Mouse (Mus musculus) hindbrain, embryonic 16.5 days (tissue): ENCODE data around the gene Gm6588. TPM values are rescaled to one million over a fixed set of nuclear protein-coding genes. Genes with fewer than 3 reads are reported as not detected.
A peak's percentile ranks its signal among the peaks of the same experiment; 100 is the strongest.

ENCODE experiments used
- ATAC-seq: fragments of 200-750 bp; cut with Nextera tagmentation; 2 replicates; pipeline ENCODE4 v1.8.0; 2017; ENCODE audit warnings: moderate TSS enrichment, moderate library complexity
- H3K27ac ChIP-seq: fragments of 300-500 bp; sonication (generic); 2 replicates; pipeline ENCODE4 v1.5.1; 2014; ENCODE audit warnings: low read depth, mild to moderate bottlenecking, control low read depth, low read length, moderate library complexity
- H3K27me3 ChIP-seq: fragments of 300-500 bp; sonication (generic); replicated peaks from 2 replicates; pipeline ENCODE4 v1.6.1; 2014; ENCODE audit warnings: low read length; ENCODE audit not compliant: control insufficient read depth, insufficient read depth
- H3K36me3 ChIP-seq: fragments of 300-500 bp; sonication (generic); 2 replicates; pipeline ENCODE4 v1.6.1; 2014; ENCODE audit warnings: mild to moderate bottlenecking, low read length, moderate library complexity, mixed read lengths; ENCODE audit not compliant: control insufficient read depth, insufficient read depth
- H3K4me1 ChIP-seq: fragments of 300-500 bp; sonication (generic); 2 replicates; pipeline ENCODE4 v1.6.1; 2014; ENCODE audit warnings: low read depth, low read length; ENCODE audit not compliant: control insufficient read depth, insufficient read depth
- H3K4me2 ChIP-seq: fragments of 300-500 bp; sonication (generic); 2 replicates; pipeline ENCODE4 v1.6.1; 2014; ENCODE audit warnings: mild to moderate bottlenecking, low read length, control low read depth, moderate library complexity
- H3K4me3 ChIP-seq: fragments of 300-500 bp; sonication (generic); 2 replicates; pipeline ENCODE4 v1.5.1; 2014; ENCODE audit warnings: mild to moderate bottlenecking, low read length, control low read depth, moderate library complexity
- H3K9ac ChIP-seq: fragments of 300-500 bp; sonication (generic); 2 replicates; pipeline ENCODE4 v1.6.1; 2014; ENCODE audit warnings: low read depth, mild to moderate bottlenecking, control low read depth, low read length, moderate library complexity
- H3K9me3 ChIP-seq: fragments of 300-500 bp; sonication (generic); 2 replicates; pipeline ENCODE4 v1.6.1; 2014; ENCODE audit warnings: mild to moderate bottlenecking, low read length, moderate library complexity; ENCODE audit not compliant: control insufficient read depth
- WGBS: fragments of 180-500 bp; shearing (Covaris S2); extraction: QIAGEN DNeasy Blood & Tissue Kit; methylation state at CpG from one replicate; pipeline ENCODE4 v1.1.7; 2014; 5-methylcytosine and 5-hydroxymethylcytosine counted together
- polyA plus RNA-seq: library from polyadenylated mRNA; unstranded; fragments of >200 nt; fragmentation: Nextera tagmentation; extraction: Ambion mirVana; gene quantifications from 2 replicates; pipeline ENCODE4 v1.2.1, GENCODE M21; 2015

Gene Gm6588
- polyA plus RNA-seq, 1 experiment from 2014 or later: 0.68 TPM

DNA sequence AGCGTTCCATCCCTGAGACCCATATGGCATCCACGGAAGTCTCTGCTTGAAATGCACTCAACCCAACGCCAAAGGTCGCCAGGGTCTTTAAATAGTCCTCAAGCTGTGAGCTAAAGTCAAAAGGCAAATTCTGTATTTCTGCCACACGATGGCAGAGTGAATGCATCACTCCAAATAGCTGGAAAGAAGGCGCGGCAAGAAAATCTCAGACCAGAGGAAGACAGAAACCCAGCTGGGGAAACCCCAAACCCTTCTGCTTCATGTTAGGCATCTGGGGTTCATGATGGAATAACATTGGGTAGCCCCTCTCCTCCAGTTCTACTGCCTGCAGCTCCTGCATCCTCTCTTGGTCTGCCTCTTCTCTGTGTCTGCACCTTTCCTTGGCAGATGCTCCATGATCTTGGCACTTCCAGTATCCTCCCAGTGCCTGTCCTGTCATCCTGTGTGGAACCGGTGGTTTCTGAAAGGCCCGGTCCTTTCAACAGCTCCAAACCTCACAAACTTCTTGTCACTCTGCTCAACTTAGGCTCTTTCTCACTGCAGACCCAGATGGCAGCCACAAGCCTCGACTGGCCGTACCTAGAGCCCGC is 5.8 kb downstream of the Gm6588 start:
- Histone ChIP-seq H3K4me2 (no peak overlapping the region), H3K36me3 (peaks cover 7% of the 10 kb centered on the region; the same call in 1 of the 2 replicates)
- no peak for ATAC-seq

GRCm38 (mm10) chr5:112459903-112460302 is 10.7 kb downstream of the Gm6588 start:
- no peak for ATAC-seq
- 39% methylated on average over 3 of the region's 3 CpGs for WGBS
- no peak overlapping the region for H3K9ac ChIP-seq

More for the DNA sequence above, 5.8 kb downstream of the Gm6588 start:
- Histone ChIP-seq H3K27me3 (no peaks in the 10 kb centered on the region), H3K4me1 (no peaks in the 10 kb centered on the region), H3K4me3 (no peak overlapping the region), H3K9ac (no peak overlapping the region), H3K9me3 (no peaks in the 10 kb centered on the region), H3K27ac (no peak overlapping the region)
- WGBS: 60% methylated on average over 12 of the region's 12 CpGs

GRCm38 (mm10) chr5:112466331-112466730 is 17.1 kb downstream of the Gm6588 start:
- Histone ChIP-seq H3K4me2 (no peak overlapping the region), H3K4me1 (peaks cover 3% of the 10 kb centered on the region; the same call in 1 of the 2 replicates), H3K27me3 (no peaks in the 10 kb centered on the region; the same call in 1 of the 2 replicates), H3K9me3 (peaks cover 2% of the 10 kb centered on the region; the same call in 1 of the 2 replicates), H3K4me3 (no peak overlapping the region), H3K36me3 (peaks cover 7% of the 10 kb centered on the region), H3K9ac (no peak overlapping the region), H3K27ac (no peak overlapping the region)
- WGBS: 28% methylated on average over 6 of the region's 6 CpGs
- ATAC-seq: no peak

More at GRCm38 (mm10) chr5:112459903-112460302, 10.7 kb downstream of the Gm6588 start:
- H3K4me1 ChIP-seq: no peaks in the 10 kb centered on the region
- no peaks in the 10 kb centered on the region; the same call in 1 of the 2 replicates for H3K27me3 ChIP-seq
- peaks cover 10% of the 10 kb centered on the region for H3K36me3 ChIP-seq
- no peaks in the 10 kb centered on the region for H3K9me3 ChIP-seq
- no peak overlapping the region for H3K4me2 ChIP-seq
- H3K27ac ChIP-seq: no peak overlapping the region
- no peak overlapping the region for H3K4me3 ChIP-seq

GRCm38 (mm10) chr5:112468986-112469581 is 19.9 kb downstream of the Gm6588 start:
- no peak overlapping the region for H3K27ac ChIP-seq
- no peak overlapping the region for H3K4me3 ChIP-seq
- peaks cover 2% of the 10 kb centered on the region; the same call in 1 of the 2 replicates for H3K9me3 ChIP-seq
- peaks cover 7% of the 10 kb centered on the region for H3K36me3 ChIP-seq
- H3K4me1 ChIP-seq: peaks cover 3% of the 10 kb centered on the region; the same call in 1 of the 2 replicates
- H3K4me2 ChIP-seq: no peak overlapping the region
- H3K9ac ChIP-seq: no peak overlapping the region
- H3K27me3 ChIP-seq: no peaks in the 10 kb centered on the region
- no peak for ATAC-seq
- 89% methylated on average over 4 of the region's 4 CpGs for WGBS

DNA sequence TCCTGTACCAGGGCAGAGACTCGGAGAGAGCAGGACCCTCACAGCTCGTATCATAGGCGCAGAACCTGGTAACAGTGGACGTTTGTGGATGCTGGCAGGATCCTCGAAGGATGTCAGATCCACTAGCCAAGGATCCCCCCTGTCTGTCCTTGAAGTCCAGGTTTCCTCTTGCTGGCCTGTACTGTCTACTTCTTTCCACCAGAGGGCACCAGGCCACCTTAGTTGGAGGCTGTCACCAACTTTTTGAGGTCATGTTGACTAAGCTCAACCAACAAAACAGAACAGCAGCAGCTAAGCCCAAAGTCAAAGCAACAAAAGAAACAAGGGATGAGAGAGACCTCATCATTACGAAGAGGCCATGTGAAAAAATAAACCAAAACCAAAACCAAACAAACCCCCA is 20.9 kb downstream of the Gm6588 start:
- ATAC-seq: no peak

DNA sequence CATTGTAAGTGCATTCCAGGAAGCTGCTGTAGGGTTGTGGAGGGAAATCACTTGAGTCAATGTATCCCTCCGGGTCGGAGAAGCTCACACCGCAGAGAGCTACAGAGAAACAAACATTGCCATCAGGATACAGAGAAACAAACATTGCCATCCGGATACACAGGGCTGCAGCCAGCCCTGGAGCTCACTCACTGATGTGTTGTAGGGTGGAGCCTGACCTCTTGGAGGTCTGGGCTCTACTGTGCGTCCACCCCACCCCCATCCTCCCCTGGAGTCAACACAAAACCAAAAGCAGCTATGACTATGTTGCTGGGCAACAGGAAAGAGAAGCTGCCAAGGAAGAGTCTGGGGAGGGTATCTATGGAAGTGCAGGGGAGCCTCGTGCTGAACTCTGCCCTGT is 24.2 kb downstream of the Gm6588 start:
- WGBS: 26% methylated on average over 6 of the region's 6 CpGs
- Histone ChIP-seq H3K9me3 (peaks cover 2% of the 10 kb centered on the region; the same call in 1 of the 2 replicates), H3K9ac (no peak overlapping the region), H3K4me3 (no peak overlapping the region), H3K36me3 (peaks cover 5% of the 10 kb centered on the region), H3K27ac (no peak overlapping the region), H3K4me1 (peaks cover 5% of the 10 kb centered on the region; the same call in 1 of the 2 replicates), H3K4me2 (no peak overlapping the region), H3K27me3 (no peaks in the 10 kb centered on the region)
- ATAC-seq: no peak

More for the DNA sequence above, 20.9 kb downstream of the Gm6588 start:
- Histone ChIP-seq H3K4me2 (no peak overlapping the region), H3K4me1 (peaks cover 3% of the 10 kb centered on the region; the same call in 1 of the 2 replicates), H3K9me3 (peaks cover 2% of the 10 kb centered on the region; the same call in 1 of the 2 replicates), H3K27me3 (no peaks in the 10 kb centered on the region), H3K27ac (no peak overlapping the region), H3K4me3 (no peak overlapping the region), H3K36me3 (peaks cover 7% of the 10 kb centered on the region), H3K9ac (no peak overlapping the region)
- whole genome bisulfite sequencing: 69% methylated on average over 6 of the region's 6 CpGs

GRCm38 (mm10) chr5:112481946-112482410 is 32.8 kb downstream of the Gm6588 start:
- Histone ChIP-seq H3K4me2 (peak overlapping the region; percentile 34), H3K4me3 (no peak overlapping the region), H3K9ac (no peak overlapping the region; the same call in 1 of the 2 replicates), H3K36me3 (no peaks in the 10 kb centered on the region), H3K4me1 (peaks cover 37% of the 10 kb centered on the region), H3K9me3 (no peaks in the 10 kb centered on the region), H3K27me3 (no peaks in the 10 kb centered on the region), H3K27ac (peak overlapping the region; percentile 56)
- WGBS: 7% methylated on average over 19 of the region's 19 CpGs
- peak; percentile 15; the same call in 1 of the 2 replicates for ATAC-seq

DNA sequence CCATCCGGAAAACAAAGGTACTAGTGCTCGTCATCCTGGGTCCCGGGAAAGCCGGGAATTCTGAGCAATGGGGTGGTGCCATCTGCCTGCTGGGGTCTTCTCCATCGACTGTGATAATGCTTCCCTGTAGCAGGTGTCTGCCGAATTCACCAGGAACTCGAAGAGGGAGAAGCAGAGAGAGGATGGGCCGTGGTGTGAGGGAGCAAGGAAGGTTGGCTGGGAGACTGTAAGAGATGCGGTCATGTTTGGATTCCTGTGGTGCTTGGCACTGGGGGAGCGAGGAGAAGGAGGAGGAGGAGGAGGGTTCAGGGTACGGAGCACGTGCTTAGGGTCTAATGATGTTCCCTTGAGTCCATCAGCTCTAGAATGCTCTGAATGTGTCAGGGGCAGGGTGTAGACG is 33.3 kb downstream of the Gm6588 start:
- no peak overlapping the region for H3K9ac ChIP-seq
- no peaks in the 10 kb centered on the region for H3K27me3 ChIP-seq
- peak overlapping the region; percentile 56; the same call in 1 of the 2 replicates for H3K27ac ChIP-seq
- H3K9me3 ChIP-seq: no peaks in the 10 kb centered on the region
- ATAC-seq: no peak
- peak overlapping the region; percentile 34 for H3K4me2 ChIP-seq
- H3K4me1 ChIP-seq: peaks cover 37% of the 10 kb centered on the region
- H3K36me3 ChIP-seq: no peaks in the 10 kb centered on the region
- no peak overlapping the region for H3K4me3 ChIP-seq
- 33% methylated on average over 13 of the region's 13 CpGs for WGBS

GRCm38 (mm10) chr5:112483030-112483429 is 33.8 kb downstream of the Gm6588 start:
- Histone ChIP-seq H3K4me3 (no peak overlapping the region), H3K36me3 (no peaks in the 10 kb centered on the region), H3K9ac (no peak overlapping the region), H3K4me1 (peaks cover 36% of the 10 kb centered on the region), H3K4me2 (no peak overlapping the region), H3K9me3 (no peaks in the 10 kb centered on the region), H3K27ac (no peak overlapping the region), H3K27me3 (no peaks in the 10 kb centered on the region)
- ATAC-seq: no peak
- WGBS: 85% methylated on average over 8 of the region's 8 CpGs
